Mouse (Mus musculus) embryo, embryonic 10 days (tissue): ENCODE results near the gene Fmnl2.

Experiments used
- DNase-seq: peaks from one replicate; pipeline ENCODE4 v3.0.0-alpha.2; 2015; ENCODE audit warnings: low spot score

The Fmnl2 gene

GRCm38 (mm10) chr2:53047031-53047430, 189.4 kb downstream of the Fmnl2 start:
- DNase-seq = no peak

- no peak for DNase-seq
Observed at GRCm38 (mm10) chr2:53047749-53048387, 190.2 kb downstream of the Fmnl2 start.

GRCm38 (mm10) chr2:53050376-53050775, 192.7 kb downstream of the Fmnl2 start:
- DNase-seq = no peak

GRCm38 (mm10) chr2:53051502-53051901, 193.8 kb downstream of the Fmnl2 start:
- no peak for DNase-seq

GRCm38 (mm10) chr2:53053714-53054113, 196.1 kb downstream of the Fmnl2 start:
- peak; percentile 29 for DNase-seq

- DNase-seq = no peak
Observed at GRCm38 (mm10) chr2:53056556-53056955, 198.9 kb downstream of the Fmnl2 start.

GRCm38 (mm10) chr2:53057291-53057690, 199.6 kb downstream of the Fmnl2 start:
- no peak for DNase-seq

GRCm38 (mm10) chr2:53061363-53062000, 203.8 kb downstream of the Fmnl2 start:
- DNase-seq = no peak

GRCm38 (mm10) chr2:53066973-53067372, 209.3 kb downstream of the Fmnl2 start:
- no peak for DNase-seq

- peak; percentile 38 for DNase-seq
Observed at GRCm38 (mm10) chr2:53070607-53071006, 212.9 kb downstream of the Fmnl2 start.

GRCm38 (mm10) chr2:53079693-53080286, 222.1 kb downstream of the Fmnl2 start:
- DNase-seq = no peak

GRCm38 (mm10) chr2:53082045-53082444, 224.4 kb downstream of the Fmnl2 start:
- DNase-seq = no peak

GRCm38 (mm10) chr2:53082501-53082900, 224.8 kb downstream of the Fmnl2 start:
- DNase-seq = no peak

GRCm38 (mm10) chr2:53083241-53083640, 225.6 kb downstream of the Fmnl2 start:
- DNase-seq = peak; percentile 33

GRCm38 (mm10) chr2:53085617-53086202, 228.1 kb downstream of the Fmnl2 start:
- peak; percentile 76 for DNase-seq

- no peak for DNase-seq
Observed at GRCm38 (mm10) chr2:53088744-53089143, 231.1 kb downstream of the Fmnl2 start.

GRCm38 (mm10) chr2:53095031-53095430, 237.4 kb downstream of the Fmnl2 start:
- DNase-seq = no peak

- DNase-seq = no peak
Observed at GRCm38 (mm10) chr2:53095489-53095888, 237.8 kb downstream of the Fmnl2 start.

GRCm38 (mm10) chr2:53100093-53100492, 242.4 kb downstream of the Fmnl2 start:
- DNase-seq = no peak

GRCm38 (mm10) chr2:53101885-53102740, 244.5 kb downstream of the Fmnl2 start:
- no peak for DNase-seq

GRCm38 (mm10) chr2:53102901-53103300, 245.2 kb downstream of the Fmnl2 start:
- no peak for DNase-seq

GRCm38 (mm10) chr2:53105408-53105807, 247.7 kb downstream of the Fmnl2 start:
- no peak for DNase-seq
